Mouse (Mus musculus): ENCODE data around the gene Ssr2. TPM values are rescaled to one million over a fixed set of nuclear protein-coding genes. Genes with fewer than 3 reads are reported as not detected.

The Ssr2 gene
- total RNA-seq (2021) = 100 to 1,000 TPM; 240 to 260 TPM
- long read RNA-seq, experiment 1, transcript Ssr2-207 (6 exons, 1,059 nt) = major isoform, 219 of 255 reads
- long read RNA-seq, experiment 1, transcript Ssr2-201 (5 exons, 1,189 nt) = minor isoform, 21 of 255 reads
- long read RNA-seq, experiment 1, partial matches to known transcripts = 2 of 255 reads
- long read RNA-seq, experiment 1, other reads (novel, unspliced or antisense) = 13 of 255 reads
- long read RNA-seq, experiment 2, transcript Ssr2-207 (6 exons, 1,059 nt) = major isoform, 163 of 185 reads
- long read RNA-seq, experiment 2, transcript Ssr2-201 (5 exons, 1,189 nt) = minor isoform, 16 of 185 reads
- long read RNA-seq, experiment 2, partial matches to known transcripts = 5 of 185 reads
- long read RNA-seq, experiment 2, other reads (novel, unspliced or antisense) = 1 of 185 reads

- no peak for DNase-seq (ENCODE audit: low spot score in 2 of 2)
These were observed at the start of gene Ssr2 for GRCm38 (mm10) chr3:88575540-88575939. Gene Ssr2 (plus strand): TSS chr3:88575876.

DNA sequence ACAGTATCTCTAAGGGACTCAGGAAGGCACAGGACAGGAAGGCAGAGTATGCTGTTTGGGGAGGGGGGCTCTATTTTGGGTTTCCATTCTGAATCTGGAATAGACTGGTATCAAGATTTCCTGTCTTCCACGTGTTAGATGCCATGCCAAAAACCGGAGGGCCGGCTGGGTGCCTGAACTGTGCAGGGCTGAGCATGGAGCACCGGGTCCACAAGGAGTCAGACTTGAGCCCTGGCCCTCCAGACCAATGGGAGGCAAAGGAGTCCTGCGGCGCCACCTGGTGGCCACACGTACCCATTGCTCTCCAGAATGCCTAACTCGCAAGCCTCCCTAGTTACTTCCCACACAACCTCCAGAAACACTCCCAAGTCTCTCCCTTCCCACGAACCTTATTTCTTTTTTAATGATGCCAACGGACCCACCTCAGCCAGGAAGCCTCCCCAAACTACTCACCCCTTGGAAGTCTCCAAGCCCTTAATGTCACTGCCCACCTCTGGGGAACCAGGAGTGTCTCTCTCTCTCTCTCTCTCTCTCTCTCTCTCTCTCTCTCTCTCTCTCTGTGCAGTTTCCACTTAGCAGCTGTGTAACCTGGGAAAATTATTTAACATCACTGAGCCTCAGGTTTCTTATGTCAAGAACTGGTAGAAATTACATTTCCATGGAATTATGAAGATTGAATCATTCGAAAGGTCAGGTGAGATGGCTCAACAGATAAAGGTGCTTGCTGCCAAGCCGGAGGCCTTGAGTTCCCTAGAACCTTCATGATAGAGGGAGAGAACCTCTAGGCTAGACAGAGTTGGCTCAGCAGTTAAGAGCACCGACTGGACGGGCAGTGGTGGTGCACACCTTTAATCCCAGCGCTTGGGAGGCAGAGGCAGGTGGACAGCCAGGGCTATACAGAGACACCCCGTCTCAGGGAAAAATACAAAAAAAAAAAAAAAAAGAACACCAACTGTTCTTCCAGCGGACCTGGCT lies 49.2 kb upstream of the Ssr2 start:
- DNase-seq (ENCODE audit: low spot score in 2 of 2) = peak; percentile 65 to 75

- no peak for DNase-seq (ENCODE audit: low spot score in 2 of 2)
These were observed 48.1 kb upstream of the Ssr2 start for GRCm38 (mm10) chr3:88527565-88527964.

DNA sequence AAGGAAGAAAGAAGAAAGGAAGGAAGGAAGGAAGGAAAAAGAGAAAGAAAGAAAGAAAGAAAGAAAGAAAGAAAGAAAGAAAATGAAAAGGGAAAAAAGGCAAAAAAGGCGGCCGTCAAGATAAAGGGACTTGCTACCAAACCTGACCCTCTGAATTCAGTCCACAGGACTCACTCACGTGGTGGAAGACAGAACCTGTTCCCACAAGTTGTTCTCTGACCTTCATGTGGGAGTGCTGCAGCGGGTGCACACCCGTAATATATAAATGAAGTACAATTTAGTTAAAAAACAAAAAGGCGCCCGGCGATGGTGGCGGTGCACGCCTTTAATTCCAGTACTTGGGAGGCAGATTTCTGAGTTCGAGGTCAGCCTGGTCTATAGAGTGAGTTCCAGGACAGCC lies 47.0 kb upstream of the Ssr2 start:
- DNase-seq (ENCODE audit: low spot score in 2 of 2) = no peak

GRCm38 (mm10) chr3:88529204-88530000 lies 46.3 kb upstream of the Ssr2 start:
- DNase-seq (ENCODE audit: low spot score in 2 of 2) = no peak

GRCm38 (mm10) chr3:88530082-88530864 lies 45.4 kb upstream of the Ssr2 start:
- no peak for DNase-seq (ENCODE audit: low spot score in 2 of 2)

DNA sequence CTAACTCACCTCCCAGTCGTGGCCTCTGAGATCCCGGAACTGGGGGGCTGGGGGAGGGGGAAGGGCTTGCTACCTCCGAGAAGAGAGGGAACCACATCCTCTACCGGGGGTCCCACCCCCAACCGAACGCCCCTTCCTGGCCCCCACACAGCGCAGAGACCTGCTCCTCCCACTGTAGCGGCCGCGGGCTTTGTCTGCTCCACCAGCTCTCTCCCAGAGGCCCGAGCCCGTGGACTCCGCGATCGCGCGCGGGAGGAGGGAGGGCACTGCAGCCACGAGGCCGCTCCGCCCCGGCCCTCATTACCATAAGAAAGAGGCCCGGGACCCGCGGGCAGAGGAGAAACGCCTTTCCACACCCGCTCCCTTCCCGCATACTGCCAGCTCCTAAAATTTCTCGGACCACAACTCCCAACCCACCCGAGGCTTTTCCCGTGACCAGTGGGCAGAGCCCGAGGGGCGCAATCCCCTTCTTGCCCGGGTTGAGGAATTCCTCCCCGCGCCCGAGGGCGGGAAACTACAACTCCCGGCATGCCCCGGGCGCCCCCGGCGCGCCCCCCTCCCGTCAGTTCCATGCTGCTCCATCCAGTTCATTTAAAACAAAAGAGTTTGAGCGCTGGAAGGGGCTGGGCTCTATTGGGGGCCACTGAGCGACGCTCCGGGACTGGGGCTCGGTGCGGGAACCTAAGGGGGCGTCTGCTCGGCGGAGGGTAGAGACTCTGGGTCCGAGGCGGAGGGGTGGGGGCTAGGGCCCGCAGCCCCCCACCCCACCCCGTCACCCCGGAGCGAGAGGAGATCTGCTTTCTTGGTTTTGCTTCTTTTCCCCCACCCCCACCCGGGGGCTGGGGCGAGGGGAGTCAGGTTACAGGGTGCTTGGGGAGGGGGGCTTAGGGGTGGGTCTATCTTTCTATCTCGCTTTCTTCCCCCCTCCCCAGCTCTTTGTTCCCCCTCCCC lies 44.1 kb upstream of the Ssr2 start:
- DNase-seq (ENCODE audit: low spot score in 2 of 2) = peak; percentile 73 to 81

DNA sequence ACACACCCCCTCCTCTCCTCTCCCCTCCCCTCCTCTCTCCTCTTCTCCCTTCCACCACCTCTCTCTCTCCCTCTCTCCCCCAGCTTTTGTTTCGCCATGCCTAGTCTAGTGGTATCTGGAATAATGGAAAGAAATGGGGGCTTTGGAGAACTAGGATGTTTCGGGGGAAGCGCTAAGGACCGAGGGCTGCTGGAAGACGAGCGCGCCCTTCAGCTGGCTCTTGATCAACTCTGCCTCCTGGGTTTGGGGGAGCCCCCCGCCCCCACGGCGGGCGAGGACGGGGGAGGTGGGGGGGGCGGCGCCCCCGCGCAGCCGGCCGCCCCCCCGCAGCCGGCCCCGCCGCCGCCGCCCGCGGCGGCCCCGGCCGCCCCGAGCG lies 43.4 kb upstream of the Ssr2 start, which contains the start of gene Mex3a:
TSS of gene Mex3a (plus strand) at position 97 of the 376 bp plus-strand sequence.
- DNase-seq (ENCODE audit: low spot score in 2 of 2) = no peak

DNA sequence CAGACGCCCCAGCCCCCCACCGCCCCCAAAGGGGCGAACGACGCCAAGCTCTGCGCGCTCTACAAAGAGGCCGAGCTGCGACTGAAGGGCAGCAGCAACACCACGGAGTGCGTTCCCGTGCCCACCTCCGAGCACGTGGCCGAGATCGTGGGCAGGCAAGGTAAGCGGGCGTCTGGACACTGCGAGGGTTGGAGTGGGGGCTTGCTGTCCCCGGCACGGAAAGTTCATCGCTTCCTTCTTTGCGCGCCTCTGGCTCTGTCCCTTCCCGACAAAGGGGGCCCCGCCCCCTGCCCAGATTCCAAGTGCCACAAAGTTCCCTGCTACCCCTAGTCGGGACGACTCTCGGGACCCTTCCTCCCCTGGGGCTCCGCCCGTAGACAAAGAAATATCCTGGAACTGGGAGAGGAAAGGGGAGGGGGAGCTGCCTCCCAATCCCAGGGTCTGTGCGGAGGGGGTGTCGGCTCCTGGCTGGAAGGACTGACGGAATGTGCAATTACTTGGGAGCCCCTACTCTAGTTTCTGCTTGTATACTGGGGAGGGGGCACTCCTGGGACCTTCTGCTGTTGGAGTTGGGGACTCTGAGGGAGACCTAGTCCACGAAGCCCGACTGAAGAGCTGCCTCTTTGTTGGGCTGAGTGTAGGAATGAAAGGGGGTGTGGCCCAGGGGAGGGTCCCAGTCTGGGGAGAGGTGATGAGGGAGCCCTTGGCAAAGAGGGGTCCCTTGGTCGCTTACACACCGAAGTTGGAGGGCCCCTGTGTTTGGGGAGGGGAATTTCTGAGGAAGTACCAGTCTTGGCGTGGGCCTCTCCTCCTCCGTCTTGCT lies 42.8 kb upstream of the Ssr2 start:
- no peak for DNase-seq (ENCODE audit: low spot score in 2 of 2)

- no peak for DNase-seq (ENCODE audit: low spot score in 2 of 2)
These were observed 42.0 kb upstream of the Ssr2 start for GRCm38 (mm10) chr3:88533706-88534105.

DNA sequence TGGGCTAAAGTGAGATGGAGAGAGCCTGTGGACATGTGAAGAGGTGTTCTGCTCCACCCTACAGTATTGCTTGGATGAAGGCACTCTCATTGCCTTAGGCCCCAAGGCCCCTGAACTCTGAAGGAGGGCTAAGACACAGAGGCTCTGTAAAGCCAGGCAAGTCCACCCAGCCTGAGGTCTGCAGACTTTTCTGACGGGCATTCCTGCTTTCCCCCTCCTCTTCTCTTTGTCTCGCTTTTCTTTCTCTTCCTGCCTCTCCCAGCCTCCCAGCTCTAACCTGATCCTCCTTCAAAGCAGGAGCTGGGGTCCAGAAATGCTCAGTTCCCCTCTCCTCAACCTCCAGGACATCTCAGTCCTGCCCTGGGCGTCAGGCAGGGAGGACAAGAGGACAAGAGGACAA lies 40.7 kb upstream of the Ssr2 start:
- DNase-seq (ENCODE audit: low spot score in 2 of 2) = no peak

DNA sequence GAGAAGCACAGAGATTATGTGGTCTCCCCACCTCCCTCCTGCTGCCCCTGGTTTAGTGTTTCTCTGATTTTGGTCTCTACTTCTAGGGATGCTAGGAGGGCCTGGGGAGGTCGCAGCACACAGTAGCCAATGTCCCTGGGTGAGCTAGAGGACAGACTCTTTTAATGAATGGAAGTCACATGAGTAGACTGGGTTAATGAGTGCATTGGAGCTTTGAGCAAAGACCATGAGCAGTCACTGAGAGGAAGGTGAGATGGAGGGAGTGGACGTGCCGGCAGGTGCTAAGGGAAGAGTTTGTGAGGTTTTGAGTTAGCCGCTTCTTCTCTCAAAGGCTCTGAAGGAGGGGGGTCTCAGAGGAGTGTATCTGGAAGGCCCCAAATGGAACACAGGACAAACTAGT lies 40.1 kb upstream of the Ssr2 start:
- DNase-seq (ENCODE audit: low spot score in 2 of 2) = no peak

- DNase-seq (ENCODE audit: low spot score in 2 of 2) = peak in 1 of 2 experiments; percentile 53
These were observed 39.4 kb upstream of the Ssr2 start for GRCm38 (mm10) chr3:88536103-88536930.

DNA sequence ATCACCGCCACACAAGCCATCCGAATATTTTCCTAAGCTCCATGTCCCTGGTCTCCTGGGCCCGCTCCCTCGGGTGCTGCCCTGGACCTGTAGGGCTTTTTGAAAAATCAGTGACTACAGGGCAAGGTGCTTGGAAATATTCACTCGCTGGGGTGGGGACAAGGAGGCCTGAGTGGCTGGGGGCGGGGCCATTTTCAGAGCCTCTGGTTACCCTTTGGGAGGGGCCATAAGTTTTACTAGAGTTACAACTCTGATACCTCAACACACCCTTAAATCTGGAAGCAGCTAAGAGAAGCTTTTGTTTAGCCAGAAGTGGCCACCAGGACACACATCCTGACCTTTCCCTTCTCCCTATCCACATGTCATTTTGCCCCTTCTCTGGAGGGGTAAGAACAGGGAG lies 38.5 kb upstream of the Ssr2 start:
- DNase-seq (ENCODE audit: low spot score in 2 of 2) = no peak

- no peak for DNase-seq (ENCODE audit: low spot score in 2 of 2)
These were observed 37.2 kb upstream of the Ssr2 start for GRCm38 (mm10) chr3:88538271-88539145.

GRCm38 (mm10) chr3:88539397-88539796 lies 36.3 kb upstream of the Ssr2 start:
- DNase-seq (ENCODE audit: low spot score in 2 of 2) = no peak
